Mouse (Mus musculus) heart, postnatal 4 days (tissue): Measurements from ENCODE around the gene Nup54. TPM values are rescaled to one million over a fixed set of nuclear protein-coding genes. Genes with fewer than 3 reads are reported as not detected.
A peak's percentile ranks its signal among the peaks of the same experiment; 100 is the strongest.

Source experiments
- DNase-seq: peaks from one replicate; pipeline ENCODE4 v3.0.0; 2021
- microRNA-seq, 2 experiments: library from miRNA; unstranded; fragments of <30 nt; microRNA quantifications; one replicate each; pipeline ENCODE4 v1.2.0; 2021 to 2022
- total RNA-seq, 2 experiments: library from RNA; stranded (reverse); gene quantifications; 2 replicates each; pipeline ENCODE4 v1.2.3; 2021

Nup54 gene
- total RNA-seq, 2 experiments from 2014 or later = 29.0 to 29.2 TPM

DNA sequence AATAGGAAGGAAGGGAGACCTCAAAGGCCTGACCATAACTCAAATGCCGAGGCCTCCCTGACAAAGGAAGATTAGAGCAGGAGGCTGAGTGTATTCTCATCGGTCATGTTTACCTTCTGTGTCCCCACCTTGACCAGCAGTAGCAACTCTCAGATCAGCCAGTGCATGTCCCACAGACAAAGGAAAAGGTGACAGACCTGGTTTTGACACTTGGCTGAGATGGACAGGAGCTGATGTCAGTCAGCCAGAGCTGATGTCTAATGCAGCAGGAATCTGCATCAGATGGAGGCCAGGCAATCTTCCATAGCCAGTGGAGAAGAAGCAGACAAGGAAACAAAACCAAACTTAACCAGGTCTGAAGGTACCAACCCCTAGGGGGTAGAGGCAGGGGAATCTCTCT lies 62.4 kb downstream of the Nup54 start:
- DNase-seq = no peak

DNA sequence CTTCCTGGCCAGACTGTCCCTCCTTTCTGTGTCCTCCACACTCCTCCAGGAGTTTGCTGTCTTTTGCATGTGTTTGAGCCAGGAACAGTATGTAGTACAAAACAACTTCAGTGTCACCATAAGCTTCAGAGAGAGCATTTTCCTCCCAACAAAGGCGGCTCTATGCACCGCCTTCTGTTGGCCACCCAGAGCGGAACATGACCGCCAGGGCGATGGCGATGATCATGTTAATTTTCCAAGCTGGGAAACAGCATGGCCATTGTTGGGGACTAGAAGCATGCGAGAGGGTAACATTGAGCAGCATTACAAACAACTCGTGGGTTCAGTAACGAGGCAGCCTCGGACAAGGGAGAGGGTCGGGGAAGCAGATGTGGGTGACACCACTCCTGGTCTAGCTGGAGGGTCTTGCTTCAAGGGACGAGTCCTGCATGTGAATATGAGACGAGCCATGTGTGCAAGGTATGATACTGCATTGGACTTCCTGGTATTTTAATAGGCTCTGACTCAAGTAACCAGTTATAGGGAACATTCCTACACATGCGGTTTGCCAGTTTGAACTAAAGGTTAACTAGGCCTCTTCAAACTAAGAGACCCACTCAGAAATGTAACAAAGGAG lies 63.5 kb downstream of the Nup54 start:
- no peak for DNase-seq

DNA sequence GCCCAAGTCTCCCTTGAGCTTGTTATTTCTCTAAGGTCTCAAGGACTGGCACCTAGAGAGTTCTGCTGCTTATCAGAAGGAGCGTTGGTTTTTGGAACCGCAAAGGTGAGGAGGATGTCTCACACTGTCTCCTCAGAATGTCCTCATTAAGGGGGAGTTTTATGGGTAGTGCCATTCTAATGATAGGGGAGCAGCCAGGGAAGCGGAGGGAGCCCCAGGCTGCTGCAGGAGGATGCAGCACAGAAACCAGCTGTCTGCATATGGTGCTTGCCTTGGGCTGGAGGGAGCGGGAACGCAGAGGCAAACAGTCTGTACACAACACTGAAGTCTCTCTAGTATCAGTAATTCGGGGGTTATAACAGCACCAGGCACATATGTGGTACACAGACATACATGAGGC lies 64.1 kb downstream of the Nup54 start:
- no peak for DNase-seq

DNA sequence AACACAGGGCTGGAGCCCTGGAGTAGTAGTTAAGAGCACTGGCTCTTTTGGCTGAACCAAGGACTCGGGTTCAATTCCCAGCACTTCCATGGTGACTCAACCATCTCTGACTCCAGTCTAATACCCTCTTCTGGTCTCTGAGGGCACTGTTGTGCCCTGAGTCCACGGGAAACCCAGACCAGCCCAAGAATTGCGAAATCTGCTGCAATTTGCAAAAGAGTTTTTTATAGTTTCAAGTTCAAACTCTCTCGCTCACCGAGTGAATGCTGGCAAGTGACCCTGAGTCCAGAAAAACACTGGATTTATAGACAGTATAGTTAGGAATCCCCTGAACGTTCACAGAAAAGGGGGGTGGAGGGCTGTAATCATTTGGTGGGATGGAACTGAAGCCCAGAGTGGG lies 64.6 kb downstream of the Nup54 start:
- DNase-seq = no peak

DNA sequence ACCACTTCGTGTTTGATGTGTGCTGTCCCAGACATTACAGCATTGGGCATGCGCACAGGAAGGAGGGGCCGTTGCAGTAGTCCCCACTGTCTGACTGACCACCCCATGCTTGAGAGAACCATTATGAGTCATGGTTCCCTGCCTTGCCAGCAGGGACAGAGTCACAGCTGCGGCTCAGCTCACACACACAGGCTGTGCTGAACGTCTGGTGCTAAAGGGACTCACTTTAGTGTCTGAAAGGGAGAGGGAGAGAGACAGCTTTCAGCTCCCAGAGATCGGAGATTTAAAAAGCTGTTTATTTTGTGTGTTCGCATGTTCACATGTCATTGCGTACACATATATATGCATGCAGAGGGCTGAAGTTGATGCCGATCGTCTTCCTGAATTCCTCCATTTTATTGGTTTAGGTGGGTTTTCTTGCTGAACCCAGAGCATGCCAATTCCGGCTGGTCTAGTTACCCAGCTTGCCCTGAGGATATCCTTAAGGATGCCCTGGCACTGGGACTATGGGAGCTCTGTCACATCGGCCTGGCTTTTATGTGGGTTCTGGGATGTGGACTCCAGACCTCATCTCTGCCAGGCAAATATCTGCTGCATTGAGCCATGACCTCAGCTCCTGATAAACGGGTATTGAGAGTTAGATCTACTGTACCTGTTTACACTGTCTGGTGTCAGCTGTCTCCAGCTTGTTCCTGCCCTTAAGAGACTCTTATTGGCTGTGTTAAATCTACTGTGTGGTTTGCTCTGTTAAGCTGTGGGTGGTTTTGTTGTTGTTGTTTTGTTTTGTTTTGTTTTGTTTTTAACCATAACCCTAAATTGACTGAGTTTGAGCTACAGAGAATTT lies 65.6 kb downstream of the Nup54 start:
- DNase-seq = peak; percentile 72

DNA sequence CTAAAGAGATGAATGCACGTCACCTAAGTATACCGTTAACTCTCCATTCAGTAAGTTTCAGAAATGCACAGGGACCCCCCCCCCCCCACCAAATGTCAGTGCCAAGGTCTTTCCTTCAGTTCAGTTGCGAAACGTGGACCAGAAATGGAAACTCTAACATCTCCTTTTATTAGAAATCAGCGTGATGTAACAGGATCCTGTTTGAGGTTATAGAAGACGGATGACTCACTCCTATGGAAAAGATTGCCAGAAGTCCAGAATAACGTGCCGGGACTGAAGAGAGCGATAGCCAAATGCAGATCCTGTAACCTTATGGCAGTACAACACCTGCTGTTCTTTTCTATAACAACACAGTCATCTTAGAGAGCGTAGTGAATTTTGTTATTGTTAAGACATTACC lies 66.6 kb downstream of the Nup54 start:
- no peak for DNase-seq

DNA sequence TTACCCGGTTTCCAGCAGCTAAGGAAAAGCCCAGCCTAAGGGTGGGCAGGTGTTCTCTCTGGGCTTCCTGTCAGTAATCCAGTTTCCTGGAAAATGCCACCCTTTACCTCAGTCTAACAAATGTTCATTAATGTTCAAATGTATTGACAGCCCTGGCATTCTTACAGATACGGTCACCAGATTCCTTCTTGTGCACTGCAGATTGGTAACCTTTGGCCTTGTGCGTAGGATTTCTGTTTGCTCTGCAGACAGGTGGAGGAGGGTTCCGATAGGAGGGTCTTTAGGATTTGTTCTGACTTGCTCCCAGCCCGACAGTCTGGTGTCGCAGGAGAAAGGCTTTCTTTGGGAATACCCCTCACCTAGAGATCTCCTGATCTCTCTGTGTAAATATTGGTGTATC lies 68.5 kb downstream of the Nup54 start:
- no peak for DNase-seq

Small RNAs within 50 kb of the gene (microRNA-seq; reads per million reads assigned to microRNA genes)
- gene Mir6415 = 0 reads per million in 2 experiments

Other genes with a start within 250 kb of the Nup54 start
- gene U90926, start 219.8 kb downstream of the Nup54 start, total RNA-seq = not detected
- not detected for gene Ppef2, start 178.9 kb downstream of the Nup54 start, total RNA-seq
- gene Naaa, start 157.0 kb downstream of the Nup54 start, total RNA-seq = 10 to 100 TPM in 1 of 2 experiments, 1 to 10 TPM in 1; 9.9 to 11.3 TPM
- 10 to 100 TPM; 20.0 to 21.7 TPM for gene Sdad1, start 124.7 kb downstream of the Nup54 start, total RNA-seq
- under 1 TPM; 0.26 to 0.74 TPM for gene Cxcl9, start 107.1 kb downstream of the Nup54 start, total RNA-seq
- gene Art3, start 103.4 kb downstream of the Nup54 start, total RNA-seq = 100 to 1,000 TPM; 284 to 319 TPM
- gene Cxcl10, start 86.3 kb downstream of the Nup54 start, total RNA-seq = under 1 TPM in 1 of 2 experiments, not detected in 1; 0.47 TPM
- 10 to 100 TPM; 83.8 to 88.7 TPM for gene Scarb2, start 71.6 kb upstream of the Nup54 start, total RNA-seq
- not detected for gene Fam47e, start 119.8 kb upstream of the Nup54 start, total RNA-seq
- 10 to 100 TPM; 24.3 to 27.3 TPM for gene Stbd1, start 167.8 kb upstream of the Nup54 start, total RNA-seq
- under 1 TPM; 0.16 to 0.24 TPM for gene Ccdc158, start 240.1 kb upstream of the Nup54 start, total RNA-seq
- gene Shroom3, start 248.2 kb upstream of the Nup54 start, total RNA-seq = 10 to 100 TPM; 58.1 to 71.7 TPM